ENCODE assay signal across 17 mouse cellular contexts in the genomic region with DNA sequence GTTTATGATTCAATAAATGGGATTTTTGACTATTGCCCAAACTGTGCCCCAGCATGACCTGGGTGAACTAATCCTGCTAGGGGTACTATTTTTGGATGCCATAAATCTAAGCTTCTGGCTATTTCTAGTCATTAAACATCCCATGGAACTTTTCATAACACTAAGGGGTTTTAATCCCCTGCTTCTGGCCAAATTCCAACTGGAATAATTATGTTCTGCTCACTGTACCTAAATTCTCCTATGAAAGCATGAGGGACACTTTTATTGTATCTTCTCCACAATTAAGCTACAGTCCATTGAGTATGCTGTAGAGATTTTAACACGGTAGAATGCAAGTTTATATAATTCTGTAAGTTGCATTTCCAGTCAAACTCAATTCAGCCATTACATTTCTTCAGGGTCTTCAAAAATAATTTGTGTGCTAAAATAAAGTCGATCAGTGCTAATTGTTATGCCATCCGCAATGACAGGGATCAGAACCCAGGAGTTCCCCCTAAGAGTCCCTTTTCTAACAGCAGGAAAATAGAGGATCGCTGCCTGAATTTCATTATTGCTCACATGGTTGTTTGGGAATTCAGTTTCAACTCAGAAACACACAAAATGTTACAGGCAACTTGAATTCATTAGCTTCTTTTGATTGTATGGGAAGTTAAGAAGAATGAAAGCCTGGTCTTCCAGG.
"Had no signal": no experiment of that assay in that cellular context is flagged by ENCODE, and none has a peak within 500 bp of the region (broad histone marks: within the 10 kb centered on the region; RNA-seq: fewer than 3 reads in every experiment).

No protein-coding gene starts in this region.

- H3K9ac ChIP-seq: liver, embryonic 14.5 days; lung, embryonic 14.5 days; midbrain, embryonic 13.5 days; neural tube, embryonic 13.5 days; neural tube, embryonic 15.5 days had no signal

- H3K4me3 ChIP-seq: midbrain, embryonic 10.5 days; midbrain, embryonic 13.5 days; myocyte; neural tube, embryonic 13.5 days; neural tube, embryonic 15.5 days had no signal

- H3K27me3 ChIP-seq: midbrain, embryonic 13.5 days; neural tube, embryonic 13.5 days; neural tube, embryonic 15.5 days had no signal

- H3K36me3 ChIP-seq: midbrain, embryonic 10.5 days; midbrain, embryonic 13.5 days; neural tube, embryonic 13.5 days; neural tube, embryonic 15.5 days had no signal

- H3K27ac ChIP-seq: liver, embryonic 14.5 days; midbrain, embryonic 10.5 days; midbrain, embryonic 13.5 days; neural tube, embryonic 13.5 days; neural tube, embryonic 15.5 days had no signal

- H3K4me2 ChIP-seq: lung, embryonic 14.5 days; midbrain, embryonic 13.5 days; neural tube, embryonic 13.5 days; neural tube, embryonic 15.5 days had no signal

- DNase-seq: lung, adult 18-20 months; lung, embryonic 14.5 days; lung, postnatal 10 days; lung, postnatal 4 days; right cerebral cortex, adult 18-20 months; right cerebral cortex, postnatal 25 days; right cerebral cortex, postnatal 4 days; spleen, adult 18-20 months; thymus, adult 18-20 months; thymus, postnatal 14 days; thymus, postnatal 36 days had no signal

- ATAC-seq: midbrain, embryonic 13.5 days had no signal

- H3K4me1 ChIP-seq: midbrain, embryonic 10.5 days; neural tube, embryonic 13.5 days; neural tube, embryonic 15.5 days had no signal

- H3K9me3 ChIP-seq: midbrain, embryonic 10.5 days; midbrain, embryonic 13.5 days; neural tube, embryonic 13.5 days; neural tube, embryonic 15.5 days had no signal
